Mouse (Mus musculus) neural tube, embryonic 15.5 days (tissue): ENCODE results near the gene Nsa2. TPM values are rescaled to one million over a fixed set of nuclear protein-coding genes. Genes with fewer than 3 reads are reported as not detected.

Experiments
- ATAC-seq: fragments of 200-750 bp; cut with Nextera tagmentation; 2 replicates; pipeline ENCODE4 v1.8.0; 2017; ENCODE audit warnings: mild to moderate bottlenecking, moderate TSS enrichment, moderate library complexity; ENCODE audit not compliant: low FRiP score
- H3K27ac ChIP-seq: fragments of 300-500 bp; sonication (generic); replicated peaks from 2 replicates; pipeline ENCODE4 v1.5.1; 2015; ENCODE audit warnings: mild to moderate bottlenecking, inconsistent platforms
- H3K27me3 ChIP-seq: fragments of 300-500 bp; sonication (generic); replicated peaks from 2 replicates; pipeline ENCODE4 v1.6.1; 2015; ENCODE audit warnings: inconsistent platforms
- H3K36me3 ChIP-seq: fragments of 300-500 bp; sonication (generic); 2 replicates; pipeline ENCODE4 v1.6.1; 2015; ENCODE audit warnings: inconsistent platforms
- H3K4me1 ChIP-seq: fragments of 300-500 bp; sonication (generic); 2 replicates; pipeline ENCODE4 v1.6.1; 2015; ENCODE audit warnings: inconsistent platforms
- H3K4me2 ChIP-seq: fragments of 300-500 bp; sonication (generic); 2 replicates; pipeline ENCODE4 v1.6.1; 2015; ENCODE audit warnings: inconsistent platforms, mild to moderate bottlenecking, moderate library complexity
- H3K4me3 ChIP-seq: fragments of 300-500 bp; sonication (generic); replicated peaks from 2 replicates; pipeline ENCODE4 v1.5.1; 2015; ENCODE audit warnings: mild to moderate bottlenecking, inconsistent platforms
- H3K9ac ChIP-seq: fragments of 300-500 bp; sonication (generic); replicated peaks from 2 replicates; pipeline ENCODE4 v1.6.1; 2015; ENCODE audit warnings: mild to moderate bottlenecking, inconsistent platforms
- H3K9me3 ChIP-seq: fragments of 300-500 bp; sonication (generic); replicated peaks from 2 replicates; pipeline ENCODE4 v1.6.1; 2016; ENCODE audit warnings: inconsistent platforms
- WGBS: fragments of 180-500 bp; shearing (Covaris S2); methylation state at CpG from one replicate; pipeline ENCODE4 v1.1.7; 2015; ENCODE audit warnings: mixed read lengths; 5-methylcytosine and 5-hydroxymethylcytosine counted together
- polyA plus RNA-seq: library from polyadenylated mRNA; unstranded; fragments of >200 nt; fragmentation: Nextera tagmentation; extraction: Ambion mirVana; gene quantifications from 2 replicates; pipeline ENCODE4 v1.2.1, GENCODE M21; 2015

The Nsa2 gene
- 36.0 and 44.8 TPM in 2 replicates for polyA plus RNA-seq

DNA sequence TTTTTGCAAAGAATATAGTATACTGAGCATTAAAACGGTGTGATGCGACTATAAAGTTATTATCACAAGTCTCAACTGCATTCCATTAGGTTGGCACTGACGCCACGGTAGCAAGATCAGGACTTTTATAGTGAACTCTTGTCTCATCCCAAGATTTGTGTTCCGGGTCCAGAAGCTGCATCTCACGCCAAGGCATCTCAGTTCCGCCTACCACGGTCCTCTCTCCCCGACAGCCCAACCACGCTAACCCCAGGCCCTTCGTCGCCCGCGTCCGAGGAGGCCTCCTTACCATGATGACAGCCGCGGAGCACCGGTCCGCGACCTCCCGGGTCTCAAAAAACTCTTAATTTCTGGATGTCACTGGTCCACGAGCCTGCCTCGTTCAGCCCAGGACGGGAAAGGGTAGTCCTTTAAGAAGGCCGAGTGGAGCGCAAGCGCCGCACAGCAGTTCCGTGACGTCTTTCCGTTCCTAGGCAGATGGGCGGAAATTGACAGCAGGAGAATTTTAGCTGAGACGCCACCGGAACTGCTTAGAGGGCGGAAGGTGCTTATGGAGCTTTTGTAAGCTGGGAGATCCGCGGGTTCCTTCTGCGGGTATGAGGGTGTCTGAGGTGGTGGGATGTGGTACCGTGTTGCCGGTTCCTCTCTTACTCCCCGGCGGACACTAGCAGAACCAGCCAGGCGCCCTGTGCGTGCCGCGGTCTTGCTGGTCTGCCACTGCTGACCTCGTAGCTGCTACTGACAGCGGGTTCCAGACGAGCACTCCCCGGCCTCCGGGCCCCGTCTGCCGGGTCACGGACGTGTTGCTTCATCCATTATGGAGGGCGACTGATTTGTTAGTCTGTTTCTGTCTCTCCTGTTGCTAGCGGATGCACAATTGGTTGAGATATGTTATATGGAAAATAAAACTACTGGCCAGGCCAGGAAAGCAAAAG lies at the start of gene Nsa2, which contains the start of gene Gfm2:
TSS of gene Nsa2 (minus strand) at position 472 of the 935 bp plus-strand sequence.
TSS of gene Gfm2 (plus strand) at position 472 of the 935 bp plus-strand sequence.
- H3K4me3 ChIP-seq: peak within 1 kb of the TSS; percentile 78
- no peaks in the 10 kb centered on the region for H3K27me3 ChIP-seq
- peak within 1 kb of the TSS; percentile 66 for H3K4me2 ChIP-seq
- H3K9me3 ChIP-seq: no peaks in the 10 kb centered on the region
- H3K9ac ChIP-seq: peak within 1 kb of the TSS; percentile 94
- H3K4me1 ChIP-seq: peaks cover 13% of the 10 kb centered on the region
- peaks cover 22% of the 10 kb centered on the region for H3K36me3 ChIP-seq
- peak within 1 kb of the TSS; percentile 94 for H3K27ac ChIP-seq
- ATAC-seq: peak; percentile 98
- under 1% methylated on average over 57 of the region's 57 CpGs for WGBS

DNA sequence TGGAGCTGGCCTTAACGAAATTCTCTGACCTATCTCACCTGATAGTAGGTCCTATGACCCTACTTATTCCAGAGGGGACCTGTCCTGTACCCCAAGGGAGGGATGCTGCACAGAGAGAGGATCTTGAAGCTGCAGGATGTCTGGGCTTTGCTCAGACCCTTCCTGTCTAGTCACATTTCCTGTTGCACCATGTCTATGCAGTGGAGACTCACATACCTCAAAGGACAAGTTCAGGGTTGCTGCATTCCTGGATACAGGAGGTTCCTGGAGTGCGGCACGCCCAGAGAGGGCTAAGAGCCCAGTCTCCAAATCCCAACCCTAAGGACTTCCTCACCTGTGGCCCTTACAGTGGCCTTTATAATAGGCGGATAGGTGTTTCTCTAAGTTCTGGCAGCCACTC lies 48.6 kb upstream of the Nsa2 start:
- Histone ChIP-seq H3K27me3 (no peaks in the 10 kb centered on the region), H3K27ac (no peak overlapping the region), H3K4me1 (no peaks in the 10 kb centered on the region), H3K9me3 (no peaks in the 10 kb centered on the region), H3K36me3 (no peaks in the 10 kb centered on the region), H3K4me3 (no peak overlapping the region), H3K4me2 (no peak overlapping the region), H3K9ac (no peak overlapping the region)
- WGBS: 86% methylated on average over 4 of the region's 4 CpGs
- no peak for ATAC-seq

DNA sequence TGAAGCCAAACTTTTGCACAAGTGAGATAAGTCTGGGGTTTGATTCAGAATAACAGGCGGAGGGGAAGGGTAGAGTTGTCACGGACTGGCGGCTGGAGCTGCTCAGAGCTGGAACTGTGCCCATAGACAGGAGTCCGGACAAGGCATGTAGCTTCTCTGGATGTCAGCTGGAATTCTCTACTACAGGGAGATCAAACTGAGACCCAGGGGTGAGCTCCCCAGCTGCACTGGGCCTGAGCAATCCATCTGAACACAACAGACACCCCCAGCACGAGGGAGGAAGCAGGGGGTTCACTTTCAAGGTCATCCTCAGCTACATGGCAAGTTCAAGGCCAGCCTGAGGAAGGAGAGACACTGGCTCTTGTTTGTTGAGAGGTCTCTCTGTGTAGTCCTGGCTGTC lies 46.9 kb upstream of the Nsa2 start:
- WGBS: 71% methylated on average over 5 of the region's 5 CpGs
- Histone ChIP-seq H3K27ac (no peak overlapping the region), H3K4me3 (no peak overlapping the region)

DNA sequence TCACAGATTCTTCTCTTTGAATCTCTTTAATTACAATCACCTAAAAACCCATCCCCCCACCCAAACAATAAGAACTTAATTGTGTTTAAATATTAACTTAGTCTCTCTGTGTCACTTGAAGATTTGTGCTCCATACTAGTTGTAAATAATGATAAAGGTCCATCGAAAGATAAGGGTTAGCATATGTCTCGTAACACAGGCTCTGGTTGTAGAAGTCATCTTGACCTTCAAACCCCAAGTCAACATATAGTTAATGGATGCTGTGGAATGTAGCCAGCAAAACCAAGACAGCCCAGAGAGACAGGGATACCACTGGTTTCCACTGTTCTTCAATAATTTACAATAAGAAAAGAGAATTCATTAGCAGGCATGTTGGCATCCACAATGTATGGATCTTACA lies 46.4 kb upstream of the Nsa2 start:
- no peaks in the 10 kb centered on the region for H3K27me3 ChIP-seq
- H3K4me1 ChIP-seq: no peaks in the 10 kb centered on the region
- no peak overlapping the region for H3K4me3 ChIP-seq
- H3K36me3 ChIP-seq: peaks cover 11% of the 10 kb centered on the region
- 96% methylated on average over 2 of the region's 2 CpGs for WGBS
- no peak overlapping the region for H3K27ac ChIP-seq
- H3K4me2 ChIP-seq: no peak overlapping the region
- no peak overlapping the region for H3K9ac ChIP-seq
- no peak for ATAC-seq
- H3K9me3 ChIP-seq: no peaks in the 10 kb centered on the region

More for the DNA sequence above, 46.9 kb upstream of the Nsa2 start:
- no peaks in the 10 kb centered on the region for H3K9me3 ChIP-seq
- H3K4me2 ChIP-seq: no peak overlapping the region
- H3K9ac ChIP-seq: no peak overlapping the region
- no peaks in the 10 kb centered on the region for H3K27me3 ChIP-seq
- peaks cover 9% of the 10 kb centered on the region; the same call in 1 of the 2 replicates for H3K36me3 ChIP-seq
- H3K4me1 ChIP-seq: no peaks in the 10 kb centered on the region
- ATAC-seq: no peak

DNA sequence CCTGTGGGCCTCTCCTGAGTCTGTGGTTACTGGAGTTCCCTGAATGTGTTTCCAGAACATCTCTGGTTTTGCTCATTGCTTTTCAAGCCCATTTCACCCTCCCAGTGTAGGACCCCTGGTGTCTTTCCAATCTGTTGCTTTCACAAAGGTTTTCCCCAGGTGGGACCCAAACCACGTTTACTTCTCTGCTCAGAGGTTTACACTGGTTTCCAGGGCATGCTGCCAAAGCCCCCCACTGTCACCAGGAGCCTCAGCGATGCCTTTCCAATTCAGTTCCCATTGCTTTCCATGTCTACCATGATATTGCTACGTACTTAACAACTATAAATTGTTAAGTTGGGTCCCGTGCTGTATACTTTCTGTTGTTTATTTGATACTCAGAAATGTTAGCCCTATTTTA lies 45.1 kb upstream of the Nsa2 start:
- 71% methylated on average over 4 of the region's 4 CpGs for WGBS
- no peak overlapping the region for H3K4me3 ChIP-seq

DNA sequence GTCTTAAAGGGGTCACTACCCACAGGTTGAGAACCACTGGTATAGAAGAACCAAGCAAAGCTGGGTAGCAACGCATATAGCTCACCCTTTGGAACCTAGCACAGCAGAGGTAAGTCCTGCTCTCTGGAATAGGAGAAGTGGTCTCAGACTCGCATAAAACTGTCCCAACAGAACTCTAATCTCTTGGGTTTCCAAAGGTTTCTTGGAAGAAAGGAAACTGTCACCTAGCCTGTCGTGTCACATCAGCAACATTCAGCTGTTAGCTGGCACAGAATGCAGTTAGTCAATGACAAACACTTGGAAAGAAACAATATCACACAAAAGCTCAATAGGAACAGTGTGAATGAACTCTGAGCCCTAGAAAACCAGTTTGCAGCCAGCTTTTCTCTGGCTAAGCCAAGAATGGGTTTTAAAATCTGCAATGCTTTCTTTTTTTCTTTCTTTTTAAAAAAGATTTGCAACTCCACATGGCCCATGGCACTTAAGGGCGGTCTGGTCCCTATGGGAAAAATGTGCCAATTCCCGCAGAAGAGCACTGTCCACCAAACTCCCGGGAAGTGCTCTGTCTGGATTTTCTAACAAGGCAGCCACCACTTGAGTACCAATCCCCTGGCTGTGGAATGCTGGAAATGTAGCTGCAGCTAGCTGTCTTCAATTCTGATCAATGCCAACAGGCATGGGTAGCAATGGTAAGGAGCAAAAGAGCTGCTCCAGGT lies 42.5 kb upstream of the Nsa2 start:
- H3K9me3 ChIP-seq: no peaks in the 10 kb centered on the region
- WGBS: 75% methylated on average over 6 of the region's 6 CpGs

More for the DNA sequence above, 45.1 kb upstream of the Nsa2 start:
- Histone ChIP-seq H3K4me2 (no peak overlapping the region), H3K9ac (no peak overlapping the region), H3K9me3 (no peaks in the 10 kb centered on the region), H3K36me3 (peaks cover 22% of the 10 kb centered on the region), H3K4me1 (no peaks in the 10 kb centered on the region), H3K27ac (no peak overlapping the region), H3K27me3 (no peaks in the 10 kb centered on the region)
- ATAC-seq: no peak

DNA sequence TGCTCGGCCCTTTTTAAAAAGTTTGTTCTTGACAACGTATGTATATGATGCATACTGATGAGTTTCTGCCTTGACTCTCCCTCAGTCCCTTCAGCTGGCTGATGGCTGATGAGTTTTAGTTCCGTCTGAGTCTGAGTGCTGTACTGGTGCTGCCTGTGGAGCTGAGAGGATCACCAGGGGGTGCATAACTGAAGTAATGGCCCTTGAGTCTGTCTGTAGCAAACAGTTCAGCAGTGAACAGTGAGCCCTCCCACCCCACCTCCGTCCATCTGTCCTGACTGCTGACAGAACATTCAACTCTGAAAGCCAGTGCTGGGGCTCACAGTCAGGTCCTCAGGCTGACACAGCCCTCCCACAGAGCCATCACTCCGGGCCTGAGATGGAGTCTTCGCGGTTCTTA lies 41.2 kb upstream of the Nsa2 start:
- no peak overlapping the region for H3K4me2 ChIP-seq
- H3K36me3 ChIP-seq: peaks cover 57% of the 10 kb centered on the region
- no peak overlapping the region for H3K27ac ChIP-seq
- H3K4me1 ChIP-seq: no peaks in the 10 kb centered on the region
- no peak for ATAC-seq
- WGBS: 83% methylated on average over 7 of the region's 7 CpGs
- H3K27me3 ChIP-seq: no peaks in the 10 kb centered on the region
- no peak overlapping the region for H3K9ac ChIP-seq
- no peak overlapping the region for H3K4me3 ChIP-seq
- H3K9me3 ChIP-seq: no peaks in the 10 kb centered on the region

More for the DNA sequence above, 42.5 kb upstream of the Nsa2 start:
- Histone ChIP-seq H3K27me3 (no peaks in the 10 kb centered on the region), H3K36me3 (peaks cover 43% of the 10 kb centered on the region), H3K4me1 (no peaks in the 10 kb centered on the region), H3K4me3 (no peak overlapping the region), H3K4me2 (no peak overlapping the region), H3K9ac (no peak overlapping the region), H3K27ac (no peak overlapping the region)
- ATAC-seq: no peak

DNA sequence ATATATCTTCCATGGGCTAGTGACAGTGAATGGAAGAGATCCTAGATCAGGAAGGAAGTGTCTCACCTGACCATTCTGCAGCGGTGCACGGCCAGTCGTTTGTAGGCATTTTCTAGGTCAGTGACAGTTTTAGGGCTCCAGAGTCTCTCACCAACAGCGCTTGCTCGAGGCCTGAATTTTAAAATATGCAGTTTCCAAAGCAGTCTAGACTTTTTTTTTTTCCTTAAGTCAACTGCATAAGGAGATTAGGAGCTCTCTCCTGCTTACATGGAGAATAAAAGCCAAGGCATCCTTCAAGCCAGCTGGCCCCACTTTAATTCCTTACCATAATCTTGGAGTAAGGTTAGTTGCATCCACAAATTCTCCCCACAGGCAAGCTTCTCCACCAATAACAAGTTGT lies 39.0 kb upstream of the Nsa2 start:
- Histone ChIP-seq H3K36me3 (peaks cover 76% of the 10 kb centered on the region), H3K27me3 (no peaks in the 10 kb centered on the region)

DNA sequence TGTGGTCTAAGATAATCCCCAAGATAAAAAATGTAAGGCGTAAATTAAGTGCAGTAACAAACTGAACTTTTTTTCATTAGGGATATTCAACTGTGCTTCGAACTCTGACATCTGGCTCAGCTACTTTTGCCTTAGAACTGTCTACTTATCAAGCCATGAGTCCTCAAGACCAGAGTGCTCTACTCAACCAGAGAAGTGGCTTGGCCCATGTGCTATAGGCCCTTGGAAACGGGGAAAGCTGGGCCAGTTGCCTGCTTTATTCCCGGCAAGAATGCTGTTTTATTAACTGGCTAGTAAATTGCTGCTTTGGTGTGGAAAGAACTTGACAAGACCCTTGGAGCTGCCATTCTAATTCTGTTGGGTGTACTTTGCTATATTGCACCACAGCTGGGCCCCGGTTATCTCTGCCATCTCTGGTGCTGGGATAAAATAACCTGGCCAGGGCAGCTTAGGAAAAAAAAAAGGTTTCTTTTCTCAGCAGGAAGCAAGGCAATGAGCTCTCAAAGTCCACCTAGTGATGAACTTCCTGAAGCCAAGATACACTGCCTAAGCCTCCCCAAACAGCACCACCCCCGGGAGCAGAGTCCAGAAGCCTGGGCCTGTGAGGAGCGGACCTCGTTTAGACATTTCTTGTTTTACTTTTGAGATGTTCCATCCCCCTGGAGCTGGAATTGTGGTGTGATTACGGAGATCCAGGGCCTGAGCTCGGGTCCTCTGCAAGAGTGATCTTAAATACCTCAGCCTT lies 38.0 kb upstream of the Nsa2 start:
- no peak for ATAC-seq
- no peaks in the 10 kb centered on the region for H3K9me3 ChIP-seq
- WGBS: 82% methylated on average over 10 of the region's 10 CpGs
- no peak overlapping the region for H3K4me3 ChIP-seq
- H3K27me3 ChIP-seq: no peaks in the 10 kb centered on the region
- no peak overlapping the region for H3K27ac ChIP-seq
- no peaks in the 10 kb centered on the region for H3K4me1 ChIP-seq
- no peak overlapping the region for H3K9ac ChIP-seq
- peaks cover 82% of the 10 kb centered on the region for H3K36me3 ChIP-seq
- H3K4me2 ChIP-seq: no peak overlapping the region

More for the DNA sequence above, 39.0 kb upstream of the Nsa2 start:
- ATAC-seq: no peak
- Histone ChIP-seq H3K4me2 (no peak overlapping the region), H3K4me3 (no peak overlapping the region), H3K9ac (no peak overlapping the region), H3K27ac (no peak overlapping the region), H3K4me1 (no peaks in the 10 kb centered on the region), H3K9me3 (no peaks in the 10 kb centered on the region)
- WGBS: 88% methylated on average over 5 of the region's 5 CpGs

DNA sequence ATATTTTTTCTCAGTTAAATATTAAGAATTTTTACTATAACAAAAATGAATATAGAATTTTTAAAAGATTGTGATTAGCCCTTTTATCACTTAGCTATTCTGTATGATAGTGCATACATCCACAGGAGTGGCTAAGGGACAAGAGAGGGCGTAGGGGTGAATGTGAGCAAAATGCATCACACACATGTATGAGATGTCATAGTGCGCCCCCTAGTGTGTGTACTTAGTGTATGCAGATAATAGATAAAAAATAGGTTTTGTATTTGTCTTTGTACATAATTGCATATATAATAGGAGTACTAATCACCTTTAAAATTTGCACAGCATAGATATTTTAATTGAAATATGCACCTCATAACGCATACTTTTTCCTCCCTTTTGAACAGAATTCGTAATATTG lies 8.1 kb upstream of the Nsa2 start:
- 62% methylated on average over 4 of the region's 4 CpGs for WGBS
- Histone ChIP-seq H3K27me3 (no peaks in the 10 kb centered on the region), H3K4me3 (no peak overlapping the region), H3K27ac (no peak overlapping the region), H3K36me3 (peaks cover 56% of the 10 kb centered on the region), H3K9me3 (no peaks in the 10 kb centered on the region), H3K4me1 (no peaks in the 10 kb centered on the region), H3K4me2 (no peak overlapping the region), H3K9ac (no peak overlapping the region)
- no peak for ATAC-seq

DNA sequence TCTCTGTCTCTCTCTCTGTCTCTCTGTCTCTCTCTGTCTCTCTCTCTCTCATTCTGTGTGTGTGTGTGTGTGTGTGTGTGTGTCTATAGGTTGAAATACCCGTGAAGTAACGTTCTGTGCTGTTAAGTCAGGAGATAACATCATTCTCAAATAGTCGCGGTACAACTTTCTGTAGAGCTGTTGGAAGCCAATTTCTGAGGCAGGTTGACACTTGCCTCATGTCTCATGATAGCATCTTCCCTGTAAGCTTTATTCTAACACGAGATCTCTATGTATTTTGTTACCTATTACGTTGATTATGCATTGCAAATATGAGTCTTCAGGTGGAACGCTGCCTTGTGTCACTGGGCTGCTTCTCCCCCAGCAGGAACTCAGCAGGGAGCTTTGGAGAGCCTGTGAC lies 4.6 kb upstream of the Nsa2 start:
- H3K9me3 ChIP-seq: no peaks in the 10 kb centered on the region
- H3K36me3 ChIP-seq: peaks cover 29% of the 10 kb centered on the region
- WGBS: 91% methylated on average over 7 of the region's 7 CpGs
- peaks cover 8% of the 10 kb centered on the region for H3K4me1 ChIP-seq
- H3K4me3 ChIP-seq: no peak overlapping the region
- H3K27me3 ChIP-seq: no peaks in the 10 kb centered on the region
- H3K9ac ChIP-seq: no peak overlapping the region
- no peak overlapping the region for H3K4me2 ChIP-seq
- no peak for ATAC-seq
- H3K27ac ChIP-seq: no peak overlapping the region
